Mouse (Mus musculus): ENCODE data around the gene Gm4767.
"Not testable (repeated sequence)": the region's sequence is repeated elsewhere in the genome, so short reads cannot be mapped to it uniquely, and the experiment has no call there.

GRCm38 (mm10) chr10:81771404-81771777 lies 40.6 kb upstream of the Gm4767 start:
- TF ChIP-seq GATA1 (IDR thresholded peaks at IDR 0.05; ENCODE audit: borderline replicate concordance, low read length); FLI1 (IDR thresholded peaks at IDR 0.05; ENCODE audit: low read length): not testable (repeated sequence)

Data from megakaryocyte, embryonic 14.5 days (primary cell).